Mouse (Mus musculus) spleen, adult 2 months (tissue): ENCODE results near the gene Pard3.

ENCODE experiments used
- CTCF ChIP-seq: fragments of 200-500 bp; IDR thresholded peaks from 2 replicates; pipeline ENCODE4 v1.5.1; 2011; ENCODE audit warnings: mild to moderate bottlenecking, inconsistent platforms; ENCODE audit not compliant: insufficient read depth, insufficient read length, insufficient replicate concordance; ENCODE audit errors: extremely low read depth
- POLR2A ChIP-seq: fragments of 200-500 bp; IDR thresholded peaks from 2 replicates; pipeline ENCODE4 v1.6.1; 2011; ENCODE audit warnings: low read depth, low read length, inconsistent platforms

DNA sequence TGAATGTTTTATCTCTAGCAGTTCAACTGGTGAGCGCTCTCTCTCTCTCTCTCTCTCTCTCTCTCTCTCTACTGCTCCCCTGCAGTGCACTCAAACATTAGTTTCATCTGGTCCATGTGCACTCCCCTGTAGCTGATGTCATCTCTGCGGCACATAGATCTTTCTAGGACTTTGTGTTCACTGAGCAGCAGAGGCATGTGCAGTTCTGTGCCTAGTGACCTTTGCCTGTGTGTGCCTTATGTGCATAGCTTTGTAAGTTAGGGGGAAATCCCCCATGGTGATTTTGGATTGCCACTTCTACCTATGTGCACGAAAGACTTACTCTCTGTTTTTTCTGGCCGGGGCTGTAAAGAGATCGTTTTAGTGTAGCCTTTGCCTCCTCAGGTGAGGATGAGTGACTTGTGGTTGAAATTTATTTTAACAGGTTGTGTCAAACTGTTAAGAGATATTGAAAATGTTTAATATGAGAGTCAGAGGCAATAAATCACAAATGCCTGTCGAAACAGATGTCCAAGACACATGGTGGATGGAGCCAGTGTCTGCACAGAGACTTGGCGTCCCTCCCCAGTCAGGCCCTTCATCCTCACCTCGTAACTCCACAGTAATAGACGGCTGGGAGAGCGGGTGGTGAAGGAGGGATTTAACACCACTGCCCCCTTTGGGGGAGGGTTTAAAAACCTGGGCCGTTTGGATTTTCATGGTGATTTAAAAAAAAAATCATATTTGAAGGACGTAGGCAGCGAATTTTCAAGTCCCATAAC is 133.0 kb downstream of the Pard3 start:
- TF ChIP-seq POLR2A (no peak), CTCF (no peak)
